Mouse (Mus musculus) brown adipose tissue, adult 24 weeks (tissue): ENCODE data around the gene Pcdh8. TPM values are rescaled to one million over a fixed set of nuclear protein-coding genes. Genes with fewer than 3 reads are reported as not detected.

Experiments used
- H3K27ac ChIP-seq: fragments of 200-500 bp; replicated peaks from 2 replicates; pipeline ENCODE4 v1.5.1; 2012; ENCODE audit warnings: low read depth, mild to moderate bottlenecking, low read length
- H3K4me1 ChIP-seq: fragments of 200-500 bp; 2 replicates; pipeline ENCODE4 v1.6.1; 2012; ENCODE audit warnings: low read length, mixed read lengths; ENCODE audit not compliant: control insufficient read depth, insufficient read depth, insufficient read length
- H3K4me3 ChIP-seq: fragments of 200-500 bp; 2 replicates; pipeline ENCODE4 v1.5.1; 2012; ENCODE audit warnings: low read depth, mild to moderate bottlenecking, low read length, moderate library complexity; ENCODE audit not compliant: insufficient read depth
- polyA plus RNA-seq: library from polyadenylated mRNA; stranded (reverse); fragments of >200 nt; gene quantifications from 2 replicates; pipeline ENCODE4 v1.2.4, GENCODE M21; 2012; ENCODE audit not compliant: missing spikeins, insufficient read depth, insufficient read length

The Pcdh8 gene
- polyA plus RNA-seq, 1 experiment: not detected

DNA sequence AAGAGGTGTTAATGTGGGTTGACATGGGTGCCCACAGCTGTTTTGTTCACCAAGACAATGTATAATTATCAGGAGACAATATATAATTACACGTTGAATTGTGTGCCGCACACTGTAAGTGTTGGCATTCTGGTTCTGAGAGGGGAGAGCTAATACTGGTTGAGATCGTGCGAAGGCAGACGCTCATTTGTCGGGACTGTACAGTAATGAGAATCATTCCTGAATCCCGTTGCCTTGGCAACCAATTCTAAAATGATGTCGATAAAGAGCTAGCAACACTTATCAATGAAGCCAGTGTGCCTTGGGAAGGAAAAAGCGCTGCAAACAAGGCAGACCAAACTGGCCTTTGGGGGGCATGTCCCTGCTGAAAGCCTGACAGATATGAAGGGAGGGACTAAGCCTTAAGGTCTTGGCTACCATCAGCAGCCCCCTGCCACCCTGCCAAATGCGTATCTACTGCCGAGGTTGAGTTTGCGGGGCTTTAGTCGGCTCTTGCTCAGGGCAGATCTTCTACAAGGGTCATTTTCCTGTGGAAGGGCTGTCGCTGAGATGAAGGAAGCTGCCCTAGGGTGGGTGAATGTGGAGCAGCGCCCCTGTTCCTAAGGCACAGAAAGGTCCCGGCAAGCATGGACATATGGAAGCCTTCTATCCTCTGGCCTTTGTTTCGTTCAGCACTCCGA lies 47.0 kb downstream of the Pcdh8 start:
- Histone ChIP-seq H3K4me1 (no peaks in the 10 kb centered on the region), H3K27ac (no peak overlapping the region), H3K4me3 (no peak overlapping the region)

DNA sequence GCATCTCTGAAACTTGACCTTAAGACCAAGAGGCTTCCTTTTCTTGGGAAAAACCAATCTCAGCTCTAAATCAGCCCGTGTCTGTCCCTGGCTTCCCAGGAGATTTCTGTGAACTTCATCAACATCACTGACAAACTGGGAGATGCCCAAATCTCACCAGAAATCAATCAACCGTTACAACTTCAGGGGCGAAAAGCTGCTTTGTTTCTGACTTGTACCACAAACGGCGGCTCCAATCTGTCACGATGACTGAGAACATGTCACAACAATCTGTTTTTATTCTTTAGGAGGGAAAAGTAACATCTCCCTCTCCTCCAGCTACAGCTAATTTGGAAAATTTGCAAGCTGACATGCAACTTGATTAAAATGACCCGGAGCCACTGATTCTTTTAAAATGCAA lies 48.9 kb downstream of the Pcdh8 start:
- no peaks in the 10 kb centered on the region; the same call in 1 of the 2 replicates for H3K4me1 ChIP-seq
- H3K4me3 ChIP-seq: no peak overlapping the region
- no peak overlapping the region for H3K27ac ChIP-seq

Other genes with a start within 250 kb of the Pcdh8 start
- 156 and 182 TPM in 2 replicates for gene Sugt1, start 183.6 kb downstream of the Pcdh8 start, polyA plus RNA-seq
- not detected in 2 replicates for gene Cnmd, start 109.1 kb downstream of the Pcdh8 start, polyA plus RNA-seq
- not detected in 2 replicates for gene Olfm4, start 212.8 kb upstream of the Pcdh8 start, polyA plus RNA-seq